Mouse (Mus musculus): ENCODE data around the gene Apopt1.
A peak's percentile ranks its signal among the peaks of the same experiment; 100 is the strongest.
"Not testable (repeated sequence)": the region's sequence is repeated elsewhere in the genome, so short reads cannot be mapped to it uniquely, and the experiment has no call there.

The Apopt1 gene

DNA sequence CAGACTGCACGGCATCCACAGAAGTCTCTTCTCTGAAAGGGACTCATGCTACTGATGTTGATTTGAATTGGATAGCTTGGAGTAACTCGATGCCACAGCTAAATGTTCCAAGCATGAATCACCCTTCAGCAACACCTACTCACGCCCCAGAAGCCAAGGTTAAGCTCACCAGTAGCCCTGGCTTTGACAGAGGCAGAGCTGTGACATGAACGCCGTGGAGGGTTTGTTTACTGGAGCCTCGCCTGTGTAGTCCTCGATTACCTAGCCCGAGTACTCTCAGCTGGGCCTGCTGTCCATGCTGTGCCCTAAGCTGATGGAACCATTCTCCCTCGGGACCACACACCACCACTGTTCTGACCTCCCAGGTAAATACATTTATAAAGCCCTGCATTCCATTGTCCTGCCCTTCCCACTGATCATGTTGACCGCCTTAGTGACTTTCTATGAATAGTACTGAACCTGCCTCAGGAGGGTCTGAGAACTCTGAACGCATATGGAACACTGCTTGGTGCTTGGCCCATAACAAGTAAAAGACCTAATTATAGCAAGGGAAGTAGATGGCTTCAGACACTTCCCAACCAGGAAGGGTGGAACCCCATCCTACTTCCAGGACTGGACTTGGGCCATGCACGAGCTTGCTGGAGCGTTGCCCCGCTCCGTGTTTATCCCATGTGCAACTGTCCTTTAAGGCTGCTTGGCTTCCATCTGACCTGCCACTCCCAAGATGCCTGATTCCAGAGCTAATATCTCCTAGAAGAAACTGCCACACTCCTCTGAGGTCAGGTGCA lies 7.7 kb upstream of the Apopt1 start:
- DNase-seq (ENCODE audit: low spot score in 2 of 2): no peak

DNA sequence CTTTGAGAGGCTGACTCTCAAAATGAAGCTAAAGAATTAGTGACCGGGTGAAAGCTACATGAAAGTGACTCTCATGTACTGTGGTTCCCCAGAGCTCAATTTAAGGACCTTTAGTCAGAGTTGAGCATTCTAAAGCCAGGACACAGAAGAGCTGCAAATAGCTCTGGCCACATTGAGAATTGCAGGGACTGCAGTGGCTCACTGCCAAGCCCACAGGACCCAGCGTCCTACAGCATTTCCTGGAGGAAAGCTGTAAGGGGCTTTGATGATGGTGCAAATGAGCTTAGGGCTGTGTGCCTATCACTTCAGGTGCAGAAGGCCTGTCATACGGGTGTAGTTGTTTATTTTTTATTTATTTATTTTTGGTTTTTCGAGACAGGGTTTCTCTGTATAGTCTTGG lies 4.9 kb upstream of the Apopt1 start:
- DNase-seq (ENCODE audit: low spot score in 2 of 2): no peak

DNA sequence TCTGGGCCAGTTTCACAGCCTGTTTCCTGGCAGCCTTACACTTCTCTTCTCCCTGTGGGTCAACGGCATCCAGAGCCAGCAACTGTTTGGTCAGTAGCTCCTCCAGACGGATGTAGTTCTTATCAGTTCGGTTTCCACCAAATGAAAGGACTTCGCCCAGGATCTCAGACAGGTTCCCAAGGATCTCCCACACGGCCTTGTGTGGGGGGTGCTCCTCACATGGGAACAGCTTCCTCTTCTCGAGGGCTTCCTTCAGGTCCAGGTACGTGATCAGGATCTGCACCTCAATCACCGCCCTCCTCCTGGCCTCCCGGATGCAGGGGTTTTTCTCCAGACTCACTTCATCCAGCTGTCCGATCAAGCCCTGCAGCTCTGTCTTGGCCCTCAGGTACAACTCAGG lies 3.0 kb upstream of the Apopt1 start:
- no peak for DNase-seq (ENCODE audit: low spot score in 2 of 2)

DNA sequence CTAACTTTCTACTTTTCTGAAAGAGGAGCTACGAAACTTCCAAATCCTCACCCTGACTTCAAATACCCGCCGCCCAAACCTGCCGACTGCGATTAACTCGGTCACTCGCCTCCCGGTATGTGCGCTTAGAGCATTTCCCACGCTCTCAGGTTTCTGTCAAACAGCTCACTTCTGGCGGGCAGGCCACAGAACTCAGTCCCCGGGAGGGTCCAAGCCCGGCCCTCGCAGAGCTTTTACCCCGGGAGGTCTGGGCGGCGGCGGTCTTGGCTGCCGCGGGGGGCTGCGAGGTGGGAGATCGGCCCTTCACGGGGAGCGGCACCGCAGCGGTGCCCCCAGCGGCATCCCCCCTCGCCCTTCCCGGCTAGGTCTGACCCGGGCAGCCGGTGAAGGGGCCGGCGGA lies 585 bp upstream of the Apopt1 start:
- no peak for DNase-seq (ENCODE audit: low spot score in 2 of 2)

DNA sequence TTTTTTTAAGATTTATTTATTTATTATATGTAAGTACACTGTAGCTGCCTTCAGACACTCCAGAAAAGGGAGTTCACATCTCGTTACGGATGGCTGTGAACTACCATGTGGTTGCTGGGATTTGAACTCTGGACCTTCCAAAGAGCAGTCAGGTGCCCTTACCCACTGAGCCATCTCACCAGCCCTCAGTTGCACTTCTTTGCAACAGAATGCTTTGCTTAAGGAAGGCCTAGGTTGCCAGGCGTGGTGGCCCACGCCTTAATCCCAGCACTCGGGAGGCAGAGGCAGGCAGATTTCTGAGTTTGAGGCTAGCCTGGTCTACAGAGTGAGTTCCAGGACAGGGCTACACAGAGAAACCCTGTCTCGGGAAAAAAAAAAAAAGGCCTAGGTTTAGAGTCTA lies 819 bp downstream of the Apopt1 start:
- not testable (repeated sequence) for DNase-seq (ENCODE audit: low spot score in 2 of 2)

DNA sequence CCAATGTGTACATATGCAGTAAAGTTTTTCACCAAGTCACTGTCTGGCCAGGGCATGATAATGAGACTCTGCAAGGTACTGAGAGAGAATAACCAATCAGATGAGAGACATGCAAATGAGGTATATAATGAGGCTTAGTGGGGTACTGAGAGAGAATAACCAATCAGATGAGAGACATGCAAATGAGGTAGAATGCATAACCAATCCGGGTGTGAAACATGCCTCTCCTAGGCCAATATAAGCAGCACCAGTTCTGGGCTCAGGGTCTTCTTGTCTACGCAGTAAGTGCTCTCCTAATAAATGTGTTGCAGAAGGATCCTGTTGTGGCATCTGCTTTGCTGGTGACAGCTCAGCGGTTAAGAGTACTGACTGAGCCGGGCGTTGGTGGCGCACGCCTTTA lies 3.4 kb downstream of the Apopt1 start:
- DNase-seq (ENCODE audit: low spot score in 2 of 2): no peak

DNA sequence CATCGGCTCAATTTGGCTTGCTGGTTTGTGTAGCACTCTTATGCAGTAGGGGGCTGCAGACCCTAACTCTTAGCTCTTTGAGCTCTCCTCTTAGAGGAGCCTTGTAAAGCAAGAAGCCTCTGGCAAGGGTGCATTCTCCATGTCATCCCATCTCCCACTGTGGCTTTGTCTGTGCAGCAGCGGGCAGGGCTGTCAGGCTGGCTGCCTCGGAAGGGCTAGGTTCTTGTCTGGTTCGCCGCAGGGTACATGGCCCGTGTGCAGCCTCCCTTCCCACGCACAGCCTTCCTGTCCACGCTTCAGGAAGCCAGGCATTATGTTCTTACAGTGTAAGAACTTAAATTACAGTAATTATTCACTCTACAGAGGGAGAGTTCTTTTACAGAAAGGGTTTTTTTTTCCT lies 5.6 kb downstream of the Apopt1 start:
- DNase-seq (ENCODE audit: low spot score in 2 of 2): no peak

DNA sequence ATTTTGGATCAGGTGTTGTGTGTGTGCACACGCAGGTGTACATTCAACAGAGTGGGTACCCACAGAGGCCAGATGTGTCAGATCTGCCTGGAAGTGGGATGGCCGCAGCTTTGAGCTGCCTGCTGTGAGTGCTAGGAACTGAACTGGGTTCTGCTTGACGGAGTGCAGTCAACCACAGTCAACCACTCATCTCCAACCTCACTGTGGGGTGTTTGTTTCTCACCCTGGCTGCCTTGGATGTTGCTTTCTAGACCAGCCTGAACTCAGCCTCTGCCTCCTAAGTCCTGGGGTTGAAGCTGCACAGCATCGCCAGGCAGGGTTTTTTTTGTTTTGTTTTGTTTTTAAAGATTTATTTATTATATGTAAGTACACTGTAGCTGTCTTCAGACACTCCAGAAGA lies 7.2 kb downstream of the Apopt1 start:
- DNase-seq (ENCODE audit: low spot score in 2 of 2): no peak

DNA sequence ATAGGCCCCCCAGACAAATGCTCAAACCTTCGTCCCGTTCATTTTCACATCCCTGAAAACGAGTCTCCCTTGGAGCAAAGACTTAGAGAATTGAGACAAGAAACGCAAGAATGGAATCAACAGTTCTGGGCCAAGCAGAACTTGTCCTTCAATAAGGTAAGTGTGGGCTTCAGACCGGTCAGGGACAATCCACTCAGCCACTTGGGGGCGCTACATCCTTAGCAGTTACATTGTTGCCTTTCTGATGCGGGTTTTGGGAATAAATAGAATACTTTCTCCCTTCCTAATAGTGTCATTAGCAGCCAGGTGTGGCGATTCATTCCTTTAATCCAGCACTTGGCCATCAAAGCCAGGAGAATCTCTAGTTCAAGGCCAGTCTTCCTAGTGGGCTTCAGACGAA lies 9.6 kb downstream of the Apopt1 start:
- DNase-seq (ENCODE audit: low spot score in 2 of 2): no peak

DNA sequence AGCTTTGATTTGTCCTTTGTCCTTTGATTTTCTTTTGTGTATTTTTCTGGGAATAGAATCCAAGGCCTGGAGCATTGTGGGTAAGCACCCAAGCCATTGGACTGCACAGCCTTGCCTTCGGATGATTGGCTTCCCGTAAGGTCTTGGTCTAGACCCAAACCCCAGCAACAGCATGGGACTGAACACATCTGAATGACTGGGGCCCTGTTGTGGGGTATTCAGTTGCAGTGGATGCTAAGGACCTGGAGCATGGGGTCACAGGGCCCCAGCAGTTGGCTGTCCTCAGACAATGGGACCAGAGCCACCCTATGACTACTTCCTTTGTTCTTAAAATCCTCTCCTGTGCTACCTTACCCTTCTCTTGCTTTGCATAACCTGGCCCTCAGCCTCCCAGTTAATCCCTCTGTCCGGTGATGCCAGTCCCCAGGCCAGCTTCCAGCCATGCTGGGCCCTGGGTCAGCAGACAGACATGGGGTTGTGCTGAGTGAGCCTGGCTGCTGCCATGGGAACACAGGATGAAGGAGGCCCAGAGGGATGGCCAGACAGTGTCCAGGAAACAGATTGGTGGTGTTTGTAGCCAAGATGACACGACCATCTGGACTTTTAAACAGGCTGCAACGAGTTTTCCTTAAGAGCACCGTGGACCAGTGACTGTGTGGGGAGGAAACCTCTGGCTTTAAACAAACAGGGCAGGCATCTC lies 11.7 kb downstream of the Apopt1 start:
- no peak for DNase-seq (ENCODE audit: low spot score in 2 of 2)

DNA sequence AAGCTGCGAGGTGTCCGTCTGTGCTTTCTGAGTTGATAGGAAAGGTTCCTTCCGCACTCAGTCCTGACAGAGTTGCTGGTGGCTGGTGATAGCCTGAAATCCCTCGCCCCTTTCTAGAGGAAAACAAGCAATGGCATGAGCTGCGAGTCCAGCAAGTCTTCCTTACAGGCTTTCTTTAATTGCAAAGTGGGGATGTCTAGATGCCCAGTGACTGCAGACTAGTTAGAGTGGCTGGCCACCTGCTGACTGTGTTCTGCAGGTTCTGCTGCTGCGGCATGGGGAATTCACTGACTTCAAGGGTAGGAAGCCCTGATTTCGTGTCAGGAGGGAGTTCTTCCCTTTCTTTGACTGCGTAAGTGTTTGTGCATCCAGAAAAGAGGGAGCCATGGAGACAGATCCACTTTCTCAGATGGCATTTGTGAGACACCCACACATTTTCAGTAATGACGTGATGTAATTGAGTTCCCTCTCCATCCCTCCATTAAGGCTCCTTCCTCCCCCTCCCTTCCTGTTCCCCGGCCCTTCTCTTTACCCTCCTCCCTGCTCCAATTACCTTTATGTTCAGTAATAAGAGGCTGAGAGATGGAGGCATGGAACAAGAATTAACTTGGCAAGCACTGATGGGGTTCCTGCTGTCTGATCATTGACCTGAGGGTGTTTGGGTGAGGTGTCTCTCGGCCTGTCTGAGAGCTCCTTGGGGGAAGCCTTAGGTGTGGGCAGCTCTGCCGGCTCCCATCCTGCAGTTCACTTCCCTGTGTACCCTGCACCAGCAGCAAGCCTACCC lies 12.5 kb downstream of the Apopt1 start:
- DNase-seq (ENCODE audit: low spot score in 2 of 2): peak; percentile 54 to 63

DNA sequence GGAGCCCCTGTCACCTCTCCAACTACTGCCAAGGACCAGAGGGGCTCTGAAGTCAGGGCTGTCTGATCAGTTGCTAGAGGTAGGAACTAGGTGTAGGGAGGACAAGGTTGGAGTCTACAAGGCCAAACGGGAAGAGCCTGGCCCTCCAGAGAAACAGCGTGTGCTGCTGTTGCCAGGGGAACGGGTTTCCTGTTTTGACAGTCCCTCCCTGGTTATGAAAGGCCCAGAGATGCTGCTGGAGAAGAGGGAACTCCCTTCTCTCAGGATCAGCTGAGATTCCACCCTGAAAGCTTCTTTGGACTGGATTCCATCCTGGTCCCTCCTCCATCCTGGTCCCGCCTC lies 13.0 kb downstream of the Apopt1 start:
- DNase-seq (ENCODE audit: low spot score in 2 of 2): peak; percentile 59 to 67

DNA sequence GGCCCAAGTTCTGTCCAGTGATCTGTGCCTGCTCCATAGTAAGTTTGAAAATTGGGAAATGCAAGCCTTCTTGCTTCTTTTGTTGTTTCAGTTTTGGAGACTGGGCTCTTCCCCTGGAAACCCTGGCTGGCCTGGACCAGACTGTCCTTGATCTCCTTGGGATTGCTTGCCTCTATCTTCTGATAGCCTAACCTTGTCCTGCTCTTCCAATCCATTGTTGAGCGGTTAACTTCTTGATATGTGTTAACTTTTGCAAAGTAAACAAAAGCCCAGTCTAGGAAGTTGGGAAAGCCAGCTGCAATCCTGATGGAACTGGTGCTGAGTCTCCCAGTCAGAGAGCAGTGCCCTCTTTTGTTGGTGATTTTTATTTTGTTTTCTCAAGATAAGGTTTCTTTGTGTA lies 14.9 kb downstream of the Apopt1 start:
- DNase-seq (ENCODE audit: low spot score in 2 of 2): no peak

DNA sequence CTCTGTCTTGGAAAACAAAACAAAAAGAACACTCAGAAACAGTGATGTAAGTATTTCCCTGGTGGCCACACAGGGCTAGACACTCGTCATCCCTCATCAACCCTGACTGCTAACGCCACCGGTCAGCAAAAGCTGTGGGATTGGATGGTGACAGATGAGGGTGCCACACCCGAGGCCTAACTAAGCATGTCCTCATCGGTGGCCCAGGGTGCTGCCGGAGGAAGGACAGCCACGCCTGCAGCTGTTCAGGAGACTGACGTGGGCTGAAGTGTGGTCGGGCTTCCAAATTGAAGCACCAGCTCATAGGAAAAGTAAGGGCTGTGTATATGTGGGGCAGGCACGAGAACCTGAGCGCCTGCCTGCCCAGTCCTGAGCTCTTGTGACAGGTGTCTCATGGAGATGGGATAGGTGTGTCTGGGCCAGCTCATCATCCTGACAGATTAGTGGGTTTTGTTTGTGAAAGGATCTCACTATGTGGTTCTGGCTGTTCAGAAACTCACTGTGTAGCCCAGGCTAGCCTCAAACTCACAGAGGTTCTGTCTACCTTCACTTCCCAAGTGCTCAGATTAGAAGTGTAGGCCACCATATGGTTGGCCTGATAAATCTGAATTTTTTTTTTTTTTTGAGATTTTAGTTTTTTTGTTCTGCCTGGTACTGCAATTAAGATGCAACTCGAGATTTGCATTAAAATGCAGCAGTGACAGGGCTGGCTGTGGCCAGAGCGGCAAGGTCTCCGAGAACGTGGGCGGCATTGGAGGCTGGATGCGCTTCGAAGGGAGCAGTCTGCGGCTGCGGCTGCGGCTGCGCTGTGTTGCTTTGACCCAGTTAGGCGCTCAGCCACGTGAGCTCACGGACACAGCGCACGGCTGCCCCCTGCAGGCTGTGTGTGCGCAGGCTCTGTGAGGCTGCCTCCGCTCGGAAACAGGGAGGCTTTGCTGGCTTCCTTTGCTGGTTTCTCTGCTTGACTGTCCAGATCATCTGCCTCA lies 19.1 kb downstream of the Apopt1 start:
- DNase-seq (ENCODE audit: low spot score in 2 of 2): peak; percentile 87 to 93

DNA sequence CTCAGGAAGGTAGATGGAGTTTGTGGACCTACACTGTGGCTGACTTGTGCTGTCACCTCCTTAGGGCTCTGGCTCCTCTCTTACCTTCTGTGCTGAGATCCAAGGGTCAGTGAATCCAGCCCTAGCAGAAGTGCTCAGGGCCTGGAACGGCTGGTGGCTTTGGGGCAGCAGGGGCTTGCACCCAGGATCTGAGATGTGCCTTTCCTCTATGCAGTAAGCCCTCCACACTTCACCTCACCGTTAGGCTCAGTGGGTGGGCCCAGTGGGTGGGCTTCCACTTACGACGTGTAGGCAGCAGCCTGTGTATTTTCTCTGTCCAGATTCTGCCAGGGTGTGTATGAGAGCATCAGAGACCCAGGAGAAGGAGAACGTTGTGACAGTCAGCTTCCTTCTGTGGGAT lies 19.9 kb downstream of the Apopt1 start:
- DNase-seq (ENCODE audit: low spot score in 2 of 2): no peak

DNA sequence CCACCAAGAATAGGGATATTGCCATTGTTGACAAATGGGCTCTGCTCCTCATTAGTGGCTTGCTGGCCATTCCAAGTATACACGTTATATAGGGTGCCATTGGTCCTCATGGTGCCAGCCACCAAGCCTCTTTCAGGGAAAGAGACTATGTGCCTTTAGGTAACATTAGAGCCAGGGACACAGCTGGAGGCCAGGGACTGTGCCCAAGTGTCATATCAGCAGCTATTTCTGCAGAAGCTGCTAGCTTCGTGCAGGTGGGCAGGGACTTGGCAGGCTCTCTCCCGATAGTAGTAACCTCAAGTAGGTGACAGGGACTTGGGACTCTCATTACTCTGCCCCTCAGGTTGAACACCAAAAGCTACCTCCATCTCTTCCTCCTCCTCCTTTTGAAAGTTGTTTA lies 21.9 kb downstream of the Apopt1 start:
- no peak for DNase-seq (ENCODE audit: low spot score in 2 of 2)

DNA sequence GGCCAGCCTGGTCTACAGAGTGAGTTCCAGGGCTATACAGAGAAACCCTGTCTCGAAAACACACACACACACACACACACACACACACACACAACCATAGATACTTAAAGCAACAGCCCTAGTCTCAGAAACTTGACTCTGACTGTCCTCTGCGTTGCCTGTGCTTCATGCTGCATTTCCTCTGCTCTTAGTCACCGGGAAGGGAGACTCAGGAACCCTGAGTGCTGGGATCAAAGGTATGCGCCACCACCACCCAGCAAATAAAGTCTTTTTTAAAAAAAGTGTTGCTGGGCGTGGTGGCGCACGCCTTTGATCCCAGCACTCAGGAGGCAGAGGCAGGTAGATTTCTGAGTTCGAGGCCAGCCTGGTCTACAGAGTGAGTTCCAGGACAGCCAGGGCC lies 23.6 kb downstream of the Apopt1 start:
- not testable (repeated sequence) for DNase-seq (ENCODE audit: low spot score in 2 of 2)

DNA sequence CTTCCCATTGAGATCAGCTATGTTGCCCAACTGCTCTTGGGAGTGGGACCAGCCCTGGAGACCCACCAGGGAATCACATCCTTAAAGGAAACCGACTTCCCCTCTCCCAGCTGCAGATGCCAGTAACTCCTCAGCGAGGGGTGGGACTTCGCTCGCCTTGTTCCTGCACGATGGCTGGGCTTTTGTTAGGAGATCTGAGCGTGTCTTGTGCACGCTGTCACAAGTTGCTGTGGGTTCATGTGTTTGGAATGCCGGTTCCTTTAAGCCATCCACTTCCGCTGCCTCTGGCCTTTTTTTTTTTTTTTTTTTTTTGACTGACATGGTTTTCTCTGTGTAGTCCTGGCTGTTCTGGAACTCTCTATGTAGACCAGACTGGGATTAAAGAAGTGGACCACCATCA lies 24.3 kb downstream of the Apopt1 start:
- DNase-seq (ENCODE audit: low spot score in 2 of 2): no peak

DNA sequence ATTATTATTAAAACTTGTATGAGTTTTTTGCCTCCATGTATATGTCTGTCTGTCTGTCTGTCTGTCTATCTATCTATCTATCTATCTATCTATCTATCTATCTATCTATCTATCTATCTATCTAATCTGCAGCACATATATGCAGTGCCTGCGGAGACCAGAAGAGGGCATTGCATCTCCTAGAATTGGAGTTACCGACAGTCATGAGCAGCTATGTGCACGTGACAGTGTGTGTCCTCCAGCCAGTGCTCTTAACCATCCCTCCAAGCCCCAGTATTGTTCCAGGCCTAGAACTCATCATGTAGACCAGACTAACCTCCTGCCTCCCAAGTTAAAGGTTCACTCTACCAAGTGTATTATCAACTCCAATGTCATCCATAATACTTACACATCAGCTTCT lies 25.7 kb downstream of the Apopt1 start:
- DNase-seq (ENCODE audit: low spot score in 2 of 2): peak; percentile 69 to 79

DNA sequence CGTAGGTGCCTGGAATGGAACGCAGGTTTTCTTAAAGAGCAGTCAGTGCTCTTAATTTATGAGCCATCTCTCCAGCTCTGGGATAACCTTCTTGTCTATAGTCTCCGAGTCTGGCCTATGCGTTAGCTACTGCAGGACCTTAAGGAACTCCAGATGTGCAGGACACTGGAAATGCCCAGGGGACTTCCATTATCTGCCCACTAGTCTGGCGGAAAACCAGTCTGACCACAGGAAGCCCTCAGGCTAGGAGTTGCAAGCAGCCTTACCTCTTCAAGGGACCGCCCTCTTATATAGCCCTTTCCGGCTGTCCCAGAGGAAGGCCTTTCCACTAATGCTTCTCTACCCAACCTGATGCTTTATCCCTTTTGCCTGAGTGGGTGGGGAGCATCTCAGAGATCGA lies 28.3 kb downstream of the Apopt1 start:
- no peak for DNase-seq (ENCODE audit: low spot score in 2 of 2)

DNA sequence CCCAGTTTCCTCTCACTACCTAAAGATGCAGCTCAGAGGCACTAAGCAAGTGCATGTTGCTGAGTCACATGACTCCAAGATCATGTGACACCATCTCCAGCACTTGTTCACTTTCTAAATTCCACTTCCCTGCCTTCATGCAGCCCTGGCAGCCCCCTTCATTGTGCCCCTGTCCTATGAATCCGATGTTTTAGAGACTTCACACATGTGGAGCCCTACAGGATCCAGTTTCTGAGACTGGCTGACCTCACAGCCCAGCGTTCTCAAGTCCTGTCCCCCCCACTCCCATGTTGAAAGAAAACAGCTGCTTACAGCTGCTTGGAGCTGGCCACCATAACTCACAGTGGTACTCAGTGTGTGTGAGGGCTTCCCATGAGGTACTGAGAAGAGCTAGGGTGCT lies 30.4 kb downstream of the Apopt1 start:
- DNase-seq (ENCODE audit: low spot score in 2 of 2): no peak

DNA sequence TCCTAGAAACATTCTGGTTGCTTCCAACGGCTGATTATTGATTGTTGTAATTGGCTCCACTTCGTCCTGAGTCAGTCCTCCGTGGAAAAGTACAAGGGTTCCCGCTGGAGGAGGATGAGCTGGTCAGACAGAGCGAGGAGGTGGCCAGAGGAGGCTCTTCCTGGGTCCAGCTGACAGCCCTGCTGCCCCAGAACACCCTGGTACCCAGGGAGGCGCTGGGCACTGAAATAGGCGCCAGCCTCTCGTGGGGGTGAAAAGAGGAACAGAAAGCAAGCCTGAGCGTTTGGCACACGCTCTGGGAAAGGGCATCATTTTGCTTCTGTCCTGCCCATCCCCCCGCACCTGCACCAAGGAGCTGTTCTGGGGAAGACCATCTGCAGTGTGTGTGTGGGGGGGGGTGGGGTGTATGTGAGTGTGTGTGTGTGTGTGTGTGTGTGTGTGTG lies 30.9 kb downstream of the Apopt1 start:
- no peak for DNase-seq (ENCODE audit: low spot score in 2 of 2)
